Mouse (Mus musculus) forebrain, embryonic 15.5 days (tissue): Measurements from ENCODE around the gene Gm28048. TPM values are rescaled to one million over a fixed set of nuclear protein-coding genes. Genes with fewer than 3 reads are reported as not detected.

ENCODE experiments used
- ATAC-seq: fragments of 200-750 bp; cut with Nextera tagmentation; replicated peaks from 2 replicates; pipeline ENCODE4 v1.8.0; 2017; ENCODE audit warnings: mild to moderate bottlenecking, moderate TSS enrichment, moderate library complexity
- H3K27ac ChIP-seq: fragments of 300-500 bp; sonication (generic); replicated peaks from 2 replicates; pipeline ENCODE4 v1.5.1; 2015; ENCODE audit warnings: mild to moderate bottlenecking, inconsistent platforms
- H3K27me3 ChIP-seq: fragments of 300-500 bp; sonication (generic); 2 replicates; pipeline ENCODE4 v1.6.1; 2015; ENCODE audit warnings: inconsistent platforms
- H3K36me3 ChIP-seq: fragments of 300-500 bp; sonication (generic); 2 replicates; pipeline ENCODE4 v1.6.1; 2015; ENCODE audit warnings: mild to moderate bottlenecking, inconsistent platforms
- H3K4me1 ChIP-seq: fragments of 300-500 bp; sonication (generic); 2 replicates; pipeline ENCODE4 v1.6.1; 2015; ENCODE audit warnings: inconsistent platforms
- H3K4me2 ChIP-seq: fragments of 300-500 bp; sonication (generic); replicated peaks from 2 replicates; pipeline ENCODE4 v1.6.1; 2015; ENCODE audit warnings: mild to moderate bottlenecking, inconsistent platforms
- H3K4me3 ChIP-seq: fragments of 300-500 bp; sonication (generic); 2 replicates; pipeline ENCODE4 v1.5.1; 2015; ENCODE audit warnings: mild to moderate bottlenecking, inconsistent platforms
- H3K9ac ChIP-seq: fragments of 300-500 bp; sonication (generic); replicated peaks from 2 replicates; pipeline ENCODE4 v1.6.1; 2015; ENCODE audit warnings: mild to moderate bottlenecking, inconsistent platforms
- H3K9me3 ChIP-seq: fragments of 300-500 bp; sonication (generic); 2 replicates; pipeline ENCODE4 v1.6.1; 2016; ENCODE audit warnings: inconsistent platforms
- WGBS: fragments of 180-500 bp; shearing (Covaris S2); methylation state at CpG from one replicate; pipeline ENCODE4 v1.1.7; 2015; ENCODE audit warnings: mixed read lengths; 5-methylcytosine and 5-hydroxymethylcytosine counted together
- polyA plus RNA-seq: library from polyadenylated mRNA; unstranded; fragments of >200 nt; fragmentation: Nextera tagmentation; extraction: Ambion mirVana; gene quantifications from 2 replicates; pipeline ENCODE4 v1.2.1, GENCODE M21; 2015

Gene Gm28048
- polyA plus RNA-seq, 1 experiment from 2014 or later = 3.4 TPM

GRCm38 (mm10) chr11:22880383-22881172 is 101.3 kb downstream of the Gm28048 start:
- 70% methylated on average over 3 of the region's 3 CpGs for WGBS
- ATAC-seq = no peak

DNA sequence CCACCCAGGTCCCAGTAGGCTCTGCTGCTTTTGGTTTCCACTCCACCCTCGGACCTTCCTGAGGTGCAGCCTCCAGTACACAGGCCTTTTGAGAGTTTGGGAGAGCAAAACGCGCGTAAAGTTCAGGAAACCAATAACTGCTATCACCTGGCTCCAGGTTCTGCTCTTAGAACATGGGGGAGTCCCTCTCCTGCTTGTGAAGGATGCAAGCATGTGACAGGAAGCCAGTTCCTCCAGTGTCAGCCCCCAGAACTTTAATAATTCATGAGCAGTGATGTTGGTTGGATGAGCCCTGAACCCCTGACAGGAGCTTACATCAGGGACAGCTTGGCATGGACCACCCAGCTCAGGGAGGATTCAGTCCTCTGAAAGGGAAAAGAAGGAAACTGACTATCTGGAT is 102.2 kb downstream of the Gm28048 start:
- Histone ChIP-seq H3K27me3 (no peaks in the 10 kb centered on the region), H3K4me3 (no peak overlapping the region), H3K9me3 (no peaks in the 10 kb centered on the region), H3K9ac (no peak overlapping the region), H3K4me2 (no peak overlapping the region), H3K27ac (no peak overlapping the region), H3K4me1 (peaks cover 10% of the 10 kb centered on the region), H3K36me3 (no peaks in the 10 kb centered on the region)
- ATAC-seq = no peak
- 88% methylated on average over 4 of the region's 4 CpGs for WGBS

More at GRCm38 (mm10) chr11:22880383-22881172, 101.3 kb downstream of the Gm28048 start:
- Histone ChIP-seq H3K4me2 (no peak overlapping the region), H3K4me3 (no peak overlapping the region), H3K36me3 (no peaks in the 10 kb centered on the region), H3K27ac (no peak overlapping the region), H3K4me1 (peaks cover under 1% of the 10 kb centered on the region), H3K9ac (no peak overlapping the region), H3K9me3 (no peaks in the 10 kb centered on the region), H3K27me3 (no peaks in the 10 kb centered on the region)

DNA sequence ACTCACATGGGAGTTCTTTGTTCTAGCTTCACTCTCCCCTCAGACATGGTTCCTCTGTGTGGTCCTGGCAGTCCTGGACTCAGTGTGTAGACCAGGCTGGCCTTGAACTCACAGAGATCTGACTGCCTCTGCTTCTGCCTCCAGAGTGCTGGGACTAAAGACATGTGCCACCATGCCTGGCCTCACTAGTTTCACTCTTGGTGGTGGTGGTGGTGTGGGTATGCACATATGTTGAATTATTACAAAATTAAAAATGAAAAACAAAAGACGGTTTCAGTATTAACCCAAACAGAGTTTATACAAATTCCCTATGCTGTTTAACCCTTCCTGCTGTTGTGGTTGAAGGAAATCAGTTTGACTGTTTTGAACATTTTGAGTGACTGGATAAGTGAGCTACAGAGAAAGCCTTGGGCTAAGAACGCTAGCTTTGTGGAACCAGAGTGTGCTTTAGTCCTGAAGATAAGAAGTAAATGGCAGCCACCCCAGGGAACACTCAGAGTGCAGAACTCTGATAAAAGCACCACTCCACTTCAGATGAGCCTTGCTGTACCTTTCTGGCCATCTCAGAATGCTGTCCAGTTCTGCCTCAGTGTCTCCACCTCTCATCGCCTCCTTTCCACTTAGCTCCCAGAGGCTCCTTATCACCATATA is 105.1 kb downstream of the Gm28048 start:
- ATAC-seq = no peak
- H3K9ac ChIP-seq = no peak overlapping the region
- no peaks in the 10 kb centered on the region for H3K27me3 ChIP-seq
- no peaks in the 10 kb centered on the region for H3K9me3 ChIP-seq
- H3K4me2 ChIP-seq = no peak overlapping the region
- 83% methylated on average over 3 of the region's 3 CpGs for WGBS
- peaks cover 12% of the 10 kb centered on the region for H3K4me1 ChIP-seq
- H3K4me3 ChIP-seq = no peak overlapping the region
- H3K36me3 ChIP-seq = no peaks in the 10 kb centered on the region
- no peak overlapping the region for H3K27ac ChIP-seq

GRCm38 (mm10) chr11:22875279-22875678 is 106.6 kb downstream of the Gm28048 start:
- Histone ChIP-seq H3K4me3 (no peak overlapping the region), H3K4me1 (peaks cover 12% of the 10 kb centered on the region), H3K4me2 (no peak overlapping the region), H3K9me3 (no peaks in the 10 kb centered on the region), H3K27me3 (no peaks in the 10 kb centered on the region), H3K9ac (no peak overlapping the region), H3K36me3 (no peaks in the 10 kb centered on the region), H3K27ac (peak overlapping the region; percentile 60)
- ATAC-seq = peak; percentile 74
- 65% methylated on average over 4 of the region's 4 CpGs for WGBS

GRCm38 (mm10) chr11:22874747-22875146 is 107.1 kb downstream of the Gm28048 start:
- Histone ChIP-seq H3K4me1 (peaks cover 12% of the 10 kb centered on the region), H3K27ac (peak overlapping the region; percentile 60), H3K27me3 (no peaks in the 10 kb centered on the region), H3K4me2 (no peak overlapping the region), H3K4me3 (no peak overlapping the region), H3K36me3 (no peaks in the 10 kb centered on the region), H3K9me3 (no peaks in the 10 kb centered on the region), H3K9ac (no peak overlapping the region)
- WGBS = 58% methylated on average over 6 of the region's 6 CpGs
- no peak for ATAC-seq

GRCm38 (mm10) chr11:22873383-22873782 is 108.5 kb downstream of the Gm28048 start:
- 53% methylated on average over 4 of the region's 4 CpGs for WGBS
- Histone ChIP-seq H3K27ac (no peak overlapping the region), H3K4me1 (peaks cover 12% of the 10 kb centered on the region), H3K27me3 (no peaks in the 10 kb centered on the region), H3K9me3 (no peaks in the 10 kb centered on the region), H3K4me2 (no peak overlapping the region), H3K36me3 (no peaks in the 10 kb centered on the region), H3K4me3 (no peak overlapping the region), H3K9ac (no peak overlapping the region)
- ATAC-seq = no peak

DNA sequence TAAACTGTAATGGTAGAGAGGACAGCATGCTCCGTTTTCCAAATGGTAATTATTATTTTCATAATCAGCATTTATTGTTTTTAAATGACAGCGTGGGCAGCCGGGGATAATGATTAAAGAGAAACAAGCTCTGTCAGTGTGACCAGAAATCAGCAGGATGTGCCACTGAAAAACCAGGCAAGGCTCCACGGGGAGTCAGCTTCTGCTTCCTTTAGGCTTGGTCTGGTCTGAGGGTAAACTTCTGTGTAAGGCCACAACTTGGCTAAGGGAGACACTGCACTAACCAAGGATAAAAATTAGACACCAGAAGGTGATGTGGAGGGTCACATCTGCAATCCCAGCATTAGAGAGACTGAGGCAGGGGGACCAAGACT is 109.6 kb downstream of the Gm28048 start:
- Histone ChIP-seq H3K27ac (no peak overlapping the region), H3K27me3 (no peaks in the 10 kb centered on the region), H3K9me3 (no peaks in the 10 kb centered on the region), H3K9ac (no peak overlapping the region), H3K36me3 (no peaks in the 10 kb centered on the region), H3K4me3 (no peak overlapping the region), H3K4me2 (no peak overlapping the region), H3K4me1 (peaks cover 12% of the 10 kb centered on the region)
- no peak for ATAC-seq
- 52% methylated on average over 4 of the region's 4 CpGs for WGBS

GRCm38 (mm10) chr11:22871628-22872306 is 110.1 kb downstream of the Gm28048 start:
- Histone ChIP-seq H3K27me3 (no peaks in the 10 kb centered on the region), H3K4me2 (no peak overlapping the region), H3K9ac (no peak overlapping the region), H3K36me3 (no peaks in the 10 kb centered on the region), H3K9me3 (no peaks in the 10 kb centered on the region), H3K27ac (no peak overlapping the region), H3K4me3 (no peak overlapping the region), H3K4me1 (peaks cover 12% of the 10 kb centered on the region)
- WGBS = 68% methylated on average over 7 of the region's 7 CpGs
- ATAC-seq = no peak

- no peaks in the 10 kb centered on the region for H3K27me3 ChIP-seq
- H3K27ac ChIP-seq = no peak overlapping the region
- no peak overlapping the region for H3K4me2 ChIP-seq
- no peak overlapping the region for H3K9ac ChIP-seq
- H3K4me3 ChIP-seq = no peak overlapping the region
- ATAC-seq = no peak
- no peaks in the 10 kb centered on the region for H3K9me3 ChIP-seq
- no peaks in the 10 kb centered on the region for H3K36me3 ChIP-seq
- peaks cover 14% of the 10 kb centered on the region for H3K4me1 ChIP-seq
- 84% methylated on average over 8 of the region's 8 CpGs for WGBS
Measured at GRCm38 (mm10) chr11:22868582-22868981, 113.3 kb downstream of the Gm28048 start.

DNA sequence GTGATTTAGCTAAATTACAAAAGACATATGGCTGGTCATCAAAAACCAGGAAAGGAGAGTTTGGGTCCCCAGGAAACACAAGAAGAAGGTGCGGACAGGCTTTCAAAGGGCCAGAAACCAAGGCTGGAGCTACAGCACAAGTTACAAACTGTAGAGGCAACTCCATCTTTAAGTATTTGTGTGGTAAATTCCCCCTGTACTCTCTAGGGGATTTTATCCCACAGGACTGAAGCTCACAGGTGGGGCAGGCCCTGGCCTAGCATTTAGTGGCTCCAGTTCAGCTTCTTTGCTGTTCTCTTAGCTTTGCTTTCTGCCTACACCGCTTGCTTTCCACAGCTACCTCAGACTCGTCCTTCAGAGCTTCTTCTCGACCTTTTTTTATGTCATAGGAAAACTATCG is 114.2 kb downstream of the Gm28048 start:
- WGBS = 89% methylated on average over 5 of the region's 5 CpGs
- no peak for ATAC-seq

DNA sequence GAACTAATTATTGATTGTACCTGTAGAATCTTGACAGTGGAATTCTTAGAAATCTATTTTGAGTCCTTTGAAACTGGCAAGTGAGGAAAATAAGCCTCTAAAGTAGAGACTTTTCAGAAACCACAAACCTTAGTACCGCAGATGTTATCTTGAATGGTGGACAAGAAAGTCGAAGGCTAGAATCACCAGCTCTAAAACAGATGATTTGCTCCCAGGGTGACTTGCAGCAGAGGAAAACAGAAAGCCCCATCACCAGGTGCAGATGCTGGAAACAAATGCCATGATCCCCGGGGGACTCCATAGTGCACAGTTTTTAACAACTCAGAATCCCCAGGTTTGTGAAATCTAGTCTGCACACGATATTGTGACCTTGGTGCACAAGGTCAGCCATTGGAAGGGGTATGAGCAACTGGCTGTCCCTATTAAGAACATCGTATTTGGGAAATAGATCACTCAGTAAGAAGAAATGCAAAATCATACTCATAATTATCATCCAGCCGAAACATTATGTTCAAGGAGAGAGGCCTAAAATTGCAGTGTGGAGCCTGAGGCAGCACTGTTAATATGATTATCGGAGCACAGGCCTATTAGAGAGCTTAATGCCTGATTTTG is 116.1 kb downstream of the Gm28048 start:
- 84% methylated on average over 7 of the region's 7 CpGs for whole genome bisulfite sequencing
- Histone ChIP-seq H3K9me3 (no peaks in the 10 kb centered on the region), H3K4me3 (no peak overlapping the region), H3K4me1 (peaks cover 16% of the 10 kb centered on the region), H3K27ac (no peak overlapping the region), H3K36me3 (no peaks in the 10 kb centered on the region), H3K9ac (no peak overlapping the region), H3K4me2 (no peak overlapping the region), H3K27me3 (peaks cover 7% of the 10 kb centered on the region; the same call in 1 of the 2 replicates)
- ATAC-seq = no peak

More for the DNA sequence above, 114.2 kb downstream of the Gm28048 start:
- Histone ChIP-seq H3K27me3 (no peaks in the 10 kb centered on the region), H3K9me3 (no peaks in the 10 kb centered on the region), H3K4me1 (peaks cover 16% of the 10 kb centered on the region), H3K9ac (no peak overlapping the region), H3K4me3 (no peak overlapping the region), H3K36me3 (no peaks in the 10 kb centered on the region), H3K4me2 (no peak overlapping the region), H3K27ac (no peak overlapping the region)
